In the genomic region with DNA sequence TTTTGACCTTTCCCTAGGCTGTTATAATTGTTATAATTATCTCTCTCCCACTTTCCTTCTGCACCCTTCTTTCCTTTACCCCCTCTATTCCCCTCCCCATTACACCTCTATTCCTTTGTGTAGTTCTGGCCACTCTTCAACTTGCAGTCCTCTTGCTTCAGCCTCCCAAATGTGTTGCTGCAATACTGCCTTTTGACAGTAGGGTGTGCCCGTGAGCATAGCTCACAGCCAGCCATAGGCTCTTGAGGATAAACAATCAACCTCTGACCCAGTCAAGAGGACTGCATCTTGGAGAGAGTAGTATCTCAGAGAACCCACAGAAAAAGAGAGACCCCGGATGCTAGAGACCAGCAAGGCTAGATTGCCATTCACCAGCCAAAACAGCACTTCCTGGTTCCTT, we compare ENCODE assay signal across 8 mouse cellular contexts.
DNase-seq lines count a peak whose midpoint lies in the region; ATAC-seq and TF ChIP-seq lines count a peak whose summit lies in the region.

No protein-coding gene starts in this region.

- no peak for TF ChIP-seq CTCF in thymus, adult 2 months (IDR thresholded peaks at IDR 0.05; ENCODE audit: borderline replicate concordance, control insufficient read depth, extremely low read depth, insufficient read depth, low read length, poor library complexity)

- H3K4me1 ChIP-seq in hindbrain, embryonic 10.5 days (replicated peaks): peaks cover 13% of the 10 kb centered on the region
- H3K4me1 ChIP-seq in hindbrain, embryonic 13.5 days (replicated peaks): no peaks in the 10 kb centered on the region; the same call in 1 of the 2 replicates
- no peaks in the 10 kb centered on the region for H3K4me1 ChIP-seq in thymus, adult 2 months (replicated peaks; ENCODE audit: control insufficient read depth, insufficient read depth, low read length)
- H3K4me1 ChIP-seq in heart, embryonic 11.5 days (ENCODE audit: control insufficient read depth, insufficient read depth, low read length): no peaks in the 10 kb centered on the region

- no peak overlapping the region for H3K9ac ChIP-seq in hindbrain, embryonic 13.5 days
- H3K9ac ChIP-seq in heart, embryonic 11.5 days (ENCODE audit: low read depth, low read length): no peak overlapping the region

- no peaks in the 10 kb centered on the region for H3K27me3 ChIP-seq in hindbrain, embryonic 10.5 days (ENCODE audit: insufficient read depth, poor library complexity, severe bottlenecking)
- H3K27me3 ChIP-seq in hindbrain, embryonic 13.5 days: no peaks in the 10 kb centered on the region
- no peaks in the 10 kb centered on the region for H3K27me3 ChIP-seq in thymus, adult 2 months (ENCODE audit: control insufficient read depth, insufficient read depth, low read length)
- no peaks in the 10 kb centered on the region for H3K27me3 ChIP-seq in heart, embryonic 11.5 days (ENCODE audit: control insufficient read depth, insufficient read depth, low read length)

- no peak for TF ChIP-seq POLR2A in thymus, adult 2 months (IDR thresholded peaks at IDR 0.05; ENCODE audit: control insufficient read depth, extremely low read depth, insufficient read depth, low read length, poor library complexity)

- ATAC-seq in hindbrain, embryonic 13.5 days (ENCODE audit: low FRiP score): no peak
- ATAC-seq in granulocyte monocyte progenitor cell, adult 5-6 weeks (replicated peaks; ENCODE audit: poor library complexity, severe bottlenecking): peak; percentile 55
- ATAC-seq in heart, embryonic 11.5 days (replicated peaks; ENCODE audit: insufficient number of reproducible peaks, low FRiP score, low TSS enrichment): no peak

- H3K4me3 ChIP-seq in hindbrain, embryonic 10.5 days: no peak overlapping the region
- no peak overlapping the region for H3K4me3 ChIP-seq in hindbrain, embryonic 13.5 days
- no peak overlapping the region for H3K4me3 ChIP-seq in thymus, adult 2 months (ENCODE audit: control insufficient read depth, insufficient read depth, low read length)
- no peak overlapping the region for H3K4me3 ChIP-seq in heart, embryonic 11.5 days (ENCODE audit: low read depth, low read length)

- DNase-seq in hindbrain, embryonic 10.5 days (ENCODE audit: low spot score): peak; percentile 53
- peak; percentile 35 for DNase-seq in thymus, adult 2 months
- no peak for DNase-seq in thymus, adult 18-20 months
- DNase-seq in thymus, postnatal 25 days: peak; percentile 26
- DNase-seq in layer of hippocampus, postnatal 10 days (ENCODE audit: low spot score in 2 of 2): no peak

- no peaks in the 10 kb centered on the region for H3K36me3 ChIP-seq in hindbrain, embryonic 10.5 days
- H3K36me3 ChIP-seq in hindbrain, embryonic 13.5 days: no peaks in the 10 kb centered on the region
- no peaks in the 10 kb centered on the region for H3K36me3 ChIP-seq in thymus, adult 2 months (ENCODE audit: control insufficient read depth, insufficient read depth, low read length)
- H3K36me3 ChIP-seq in heart, embryonic 11.5 days (ENCODE audit: control insufficient read depth, insufficient read depth, low read length): no peaks in the 10 kb centered on the region

- no peak overlapping the region for H3K27ac ChIP-seq in hindbrain, embryonic 10.5 days
- no peak overlapping the region for H3K27ac ChIP-seq in hindbrain, embryonic 13.5 days
- H3K27ac ChIP-seq in thymus, adult 2 months (ENCODE audit: control insufficient read depth, insufficient read depth, low read length): no peak overlapping the region
- no peak overlapping the region for H3K27ac ChIP-seq in heart, embryonic 11.5 days (ENCODE audit: low read depth, low read length)

- 33% methylated on average over 2 of the region's 2 CpGs for WGBS in hindbrain, embryonic 10.5 days
- WGBS in hindbrain, embryonic 13.5 days: 41% methylated on average over 2 of the region's 2 CpGs
- 39% methylated on average over 2 of the region's 2 CpGs for WGBS in thymus, adult 2 months
- 33% methylated on average over 2 of the region's 2 CpGs for WGBS in heart, embryonic 11.5 days (ENCODE audit: insufficient replicate concordance)

- H3K9me3 ChIP-seq in hindbrain, embryonic 10.5 days: no peaks in the 10 kb centered on the region
- H3K9me3 ChIP-seq in hindbrain, embryonic 13.5 days: no peaks in the 10 kb centered on the region
- no peaks in the 10 kb centered on the region for H3K9me3 ChIP-seq in heart, embryonic 11.5 days (replicated peaks; ENCODE audit: control insufficient read depth, low read length)

- H3K4me2 ChIP-seq in hindbrain, embryonic 13.5 days: no peak overlapping the region
- no peak overlapping the region for H3K4me2 ChIP-seq in heart, embryonic 11.5 days

Comparison
In these comparisons a context has a peak if more than half of its experiments do, and no peak if none do; other contexts are left out.
1. DNase-seq: peak in hindbrain, embryonic 10.5 days (single experiment), thymus, adult 2 months (single experiment) and thymus, postnatal 25 days (single experiment); none in thymus, adult 18-20 months (0 of 2) and layer of hippocampus, postnatal 10 days (0 of 2).